Mouse (Mus musculus): Measurements from ENCODE around the gene Synj1. TPM values are rescaled to one million over a fixed set of nuclear protein-coding genes. Genes with fewer than 3 reads are reported as not detected.

The Synj1 gene
- polyA plus RNA-seq, 1 experiment = 10.0 TPM

DNA sequence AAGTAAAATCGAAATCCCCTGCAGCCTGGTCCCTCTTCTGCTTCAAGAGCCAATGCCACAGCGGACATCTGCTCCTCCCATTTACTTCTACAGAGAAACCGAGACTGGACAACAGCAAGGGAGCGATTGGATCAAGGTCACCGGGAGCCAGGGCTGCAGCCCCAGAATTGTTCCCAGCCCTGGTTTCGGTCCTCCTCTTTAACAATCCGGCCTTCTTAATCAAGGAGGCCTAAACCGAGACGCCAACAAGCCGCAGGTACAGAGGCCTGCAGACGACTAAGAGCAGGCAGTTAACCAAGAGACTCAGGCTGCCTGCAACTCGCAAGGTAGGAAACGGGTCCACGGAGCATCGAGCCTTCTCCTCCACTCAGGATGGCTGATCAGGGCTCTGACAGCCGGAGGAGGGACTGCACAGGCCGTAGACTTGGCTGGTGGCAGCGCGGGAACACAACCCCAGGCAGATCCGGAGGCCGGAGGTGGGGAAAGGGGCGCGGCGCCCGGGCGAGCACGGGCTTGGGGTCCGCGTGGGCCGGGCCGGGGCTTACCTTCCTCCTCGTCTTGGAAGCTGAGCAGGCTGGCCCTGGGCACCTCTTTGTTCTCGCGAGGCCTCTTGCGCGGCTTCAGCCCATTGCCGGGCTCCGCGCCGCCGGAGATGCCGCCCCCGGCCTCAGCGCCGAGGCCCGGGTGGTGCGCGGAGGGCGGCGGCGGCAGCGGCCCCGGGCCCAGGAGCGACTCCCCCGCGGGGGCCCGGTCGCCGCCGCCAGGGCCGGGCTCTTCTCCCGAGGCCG, 32.5 kb upstream of the Synj1 start:
- Histone ChIP-seq H3K4me3 (peak overlapping the region; percentile 93), H3K79me2 (ENCODE audit: control insufficient read depth, insufficient read depth) (peaks cover 53% of the 10 kb centered on the region), H3K27me3 (ENCODE audit: control insufficient read depth, insufficient read depth, insufficient read length) (peaks cover 7% of the 10 kb centered on the region), H3K4me2 (ENCODE audit: low read depth) (peak overlapping the region; percentile 67), H3ac (ENCODE audit: control insufficient read depth, insufficient read length) (peak overlapping the region; percentile 97), H3K36me3 (ENCODE audit: control insufficient read depth, insufficient read depth) (peaks cover 6% of the 10 kb centered on the region)
- TF ChIP-seq USF1 (IDR thresholded peaks at IDR 0.05; ENCODE audit: low read depth) (no peak), POLR2A (IDR thresholded peaks at IDR 0.05; ENCODE audit: insufficient read length, low read depth) (no peak), TCF12 (IDR thresholded peaks at IDR 0.05; ENCODE audit: insufficient read depth, poor library complexity, severe bottlenecking) (no peak), POLR2AphosphoS2 (IDR thresholded peaks at IDR 0.05; ENCODE audit: insufficient read length, low read depth) (no peak), E2F4 (IDR thresholded peaks at IDR 0.05; ENCODE audit: insufficient read depth) (no peak), REST (IDR thresholded peaks at IDR 0.05; ENCODE audit: insufficient read depth, insufficient read length) (no peak), MYOD1 (IDR thresholded peaks at IDR 0.05; ENCODE audit: control insufficient read depth in 1 of 3, insufficient read length in 2 of 3, low read depth in 2 of 3) (no peak), TCF3 (IDR thresholded peaks at IDR 0.05; ENCODE audit: insufficient read length, low read depth) (no peak), CEBPB (IDR thresholded peaks at IDR 0.05; ENCODE audit: insufficient read depth, poor library complexity, severe bottlenecking) (no peak), MYOG (IDR thresholded peaks at IDR 0.05; ENCODE audit: control insufficient read depth in 1 of 3, insufficient read depth in 1 of 3, insufficient read length in 2 of 3, low read depth in 2 of 3) (no peak), MAX (IDR thresholded peaks at IDR 0.05; ENCODE audit: low read depth) (no peak), SRF (IDR thresholded peaks at IDR 0.05; ENCODE audit: control insufficient read depth, insufficient read length, low read depth) (no peak)

DNA sequence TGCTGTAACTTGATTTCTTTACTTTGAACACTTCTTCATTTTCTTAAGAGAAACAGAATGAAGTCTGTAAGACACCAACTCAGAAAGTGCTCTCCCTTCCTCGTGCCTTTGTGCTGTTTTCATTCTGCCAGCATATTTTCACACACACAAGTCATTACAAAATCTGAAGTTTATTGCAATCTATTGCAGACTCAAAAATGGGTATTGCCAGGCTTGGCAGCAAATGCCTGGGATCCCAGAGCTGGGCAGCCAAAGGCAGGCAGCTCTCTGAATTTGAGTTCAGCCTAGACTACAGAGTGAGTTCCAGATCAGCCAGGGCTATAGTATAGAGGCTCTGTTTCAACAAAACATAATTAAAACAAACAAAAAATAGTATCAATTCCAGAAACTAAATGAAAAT, 31.5 kb upstream of the Synj1 start:
- Histone ChIP-seq H3K36me3 (ENCODE audit: control insufficient read depth, insufficient read depth) (peaks cover 16% of the 10 kb centered on the region), H3K79me2 (ENCODE audit: control insufficient read depth, insufficient read depth) (peaks cover 60% of the 10 kb centered on the region), H3ac (ENCODE audit: control insufficient read depth, insufficient read length) (no peak overlapping the region), H3K4me3 (peak overlapping the region; percentile 93), H3K4me2 (ENCODE audit: low read depth) (peak overlapping the region; percentile 67), H3K27me3 (ENCODE audit: control insufficient read depth, insufficient read depth, insufficient read length) (no peaks in the 10 kb centered on the region)
- TF ChIP-seq CEBPB (IDR thresholded peaks at IDR 0.05; ENCODE audit: insufficient read depth, poor library complexity, severe bottlenecking) = peak; percentile 55; the same call in 1 of the 2 replicates
- TF ChIP-seq MAX (IDR thresholded peaks at IDR 0.05; ENCODE audit: low read depth) = no peak

DNA sequence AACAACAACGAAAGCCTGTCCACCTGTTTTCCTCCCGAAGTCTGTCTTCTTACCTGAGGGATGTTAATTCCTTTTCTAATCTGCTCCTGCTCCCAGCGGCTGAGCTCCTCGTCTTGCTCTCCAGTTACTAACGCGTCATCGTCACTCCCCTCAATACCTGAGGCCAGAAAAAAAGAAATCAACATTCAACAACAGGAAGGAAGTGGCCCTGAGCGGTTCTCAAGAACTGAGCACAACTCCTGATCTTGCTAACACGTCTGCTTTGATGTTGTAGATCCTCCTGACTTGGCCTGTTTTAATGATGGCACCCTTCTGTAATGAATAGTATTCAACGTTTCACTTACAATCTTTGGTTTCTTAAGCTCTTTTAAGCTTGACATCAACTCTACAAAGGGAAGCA, 24.8 kb upstream of the Synj1 start:
- Histone ChIP-seq H3K4me3 (no peak overlapping the region), H3ac (ENCODE audit: control insufficient read depth, insufficient read length) (no peak overlapping the region), H3K79me2 (ENCODE audit: control insufficient read depth, insufficient read depth) (peaks cover 30% of the 10 kb centered on the region), H3K27me3 (ENCODE audit: control insufficient read depth, insufficient read depth, insufficient read length) (no peaks in the 10 kb centered on the region), H3K4me2 (ENCODE audit: low read depth) (no peak overlapping the region), H3K36me3 (ENCODE audit: control insufficient read depth, insufficient read depth) (peaks cover 64% of the 10 kb centered on the region)
- TF ChIP-seq POLR2AphosphoS2 (IDR thresholded peaks at IDR 0.05; ENCODE audit: insufficient read length, low read depth) = no peak
- no peak for TF ChIP-seq REST (IDR thresholded peaks at IDR 0.05; ENCODE audit: insufficient read depth, insufficient read length)
- no peak for TF ChIP-seq TCF3 (IDR thresholded peaks at IDR 0.05; ENCODE audit: insufficient read length, low read depth)
- no peak for TF ChIP-seq TCF12 (IDR thresholded peaks at IDR 0.05; ENCODE audit: insufficient read depth, poor library complexity, severe bottlenecking)
- no peak for TF ChIP-seq POLR2A (IDR thresholded peaks at IDR 0.05; ENCODE audit: insufficient read length, low read depth)
- TF ChIP-seq E2F4 (IDR thresholded peaks at IDR 0.05; ENCODE audit: insufficient read depth) = no peak
- TF ChIP-seq USF1 (IDR thresholded peaks at IDR 0.05; ENCODE audit: low read depth) = no peak
- TF ChIP-seq MAX (IDR thresholded peaks at IDR 0.05; ENCODE audit: low read depth) = no peak

GRCm38 (mm10) chr16:91030751-91031150, 19.6 kb upstream of the Synj1 start:
- H3K4me2 ChIP-seq (ENCODE audit: low read depth) = no peak overlapping the region

GRCm38 (mm10) chr16:91029901-91030300, 18.8 kb upstream of the Synj1 start:
- no peak for TF ChIP-seq E2F4 (IDR thresholded peaks at IDR 0.05; ENCODE audit: insufficient read depth)

More at GRCm38 (mm10) chr16:91030751-91031150, 19.6 kb upstream of the Synj1 start:
- Histone ChIP-seq H3K27me3 (ENCODE audit: control insufficient read depth, insufficient read depth, insufficient read length) (no peaks in the 10 kb centered on the region), H3K79me2 (ENCODE audit: control insufficient read depth, insufficient read depth) (no peaks in the 10 kb centered on the region), H3K4me3 (no peak overlapping the region), H3ac (ENCODE audit: control insufficient read depth, insufficient read length) (no peak overlapping the region), H3K36me3 (ENCODE audit: control insufficient read depth, insufficient read depth) (peaks cover 68% of the 10 kb centered on the region)
- TF ChIP-seq E2F4 (IDR thresholded peaks at IDR 0.05; ENCODE audit: insufficient read depth) (no peak), TCF3 (IDR thresholded peaks at IDR 0.05; ENCODE audit: insufficient read length, low read depth) (no peak), MYOD1 (IDR thresholded peaks at IDR 0.05; ENCODE audit: control insufficient read depth in 1 of 3, insufficient read length in 2 of 3, low read depth in 2 of 3) (no peak), USF1 (IDR thresholded peaks at IDR 0.05; ENCODE audit: low read depth) (no peak), REST (IDR thresholded peaks at IDR 0.05; ENCODE audit: insufficient read depth, insufficient read length) (no peak), POLR2A (IDR thresholded peaks at IDR 0.05; ENCODE audit: insufficient read length, low read depth) (no peak), TCF12 (IDR thresholded peaks at IDR 0.05; ENCODE audit: insufficient read depth, poor library complexity, severe bottlenecking) (no peak), POLR2AphosphoS2 (IDR thresholded peaks at IDR 0.05; ENCODE audit: insufficient read length, low read depth) (no peak), MYOG (IDR thresholded peaks at IDR 0.05; ENCODE audit: control insufficient read depth in 1 of 3, insufficient read depth in 1 of 3, insufficient read length in 2 of 3, low read depth in 2 of 3) (no peak), CEBPB (IDR thresholded peaks at IDR 0.05; ENCODE audit: insufficient read depth, poor library complexity, severe bottlenecking) (no peak), SRF (IDR thresholded peaks at IDR 0.05; ENCODE audit: control insufficient read depth, insufficient read length, low read depth) (no peak), MAX (IDR thresholded peaks at IDR 0.05; ENCODE audit: low read depth) (no peak)

More at GRCm38 (mm10) chr16:91029901-91030300, 18.8 kb upstream of the Synj1 start:
- Histone ChIP-seq H3K27me3 (ENCODE audit: control insufficient read depth, insufficient read depth, insufficient read length) (no peaks in the 10 kb centered on the region), H3K79me2 (ENCODE audit: control insufficient read depth, insufficient read depth) (no peaks in the 10 kb centered on the region), H3K4me3 (no peak overlapping the region), H3ac (ENCODE audit: control insufficient read depth, insufficient read length) (no peak overlapping the region), H3K4me2 (ENCODE audit: low read depth) (no peak overlapping the region), H3K36me3 (ENCODE audit: control insufficient read depth, insufficient read depth) (peaks cover 73% of the 10 kb centered on the region)

All from myocyte (in vitro differentiated cells).